Mouse (Mus musculus) spleen, adult 2 months (tissue): ENCODE measurements around the gene Gm13212.
"Not testable (repeated sequence)": the region's sequence is repeated elsewhere in the genome, so short reads cannot be mapped to it uniquely, and the experiment has no call there.

Source experiments
- CTCF ChIP-seq: fragments of 200-500 bp; IDR thresholded peaks from 2 replicates; pipeline ENCODE4 v1.5.1; 2011; ENCODE audit warnings: mild to moderate bottlenecking, inconsistent platforms; ENCODE audit not compliant: insufficient read depth, insufficient read length, insufficient replicate concordance; ENCODE audit errors: extremely low read depth
- POLR2A ChIP-seq: fragments of 200-500 bp; IDR thresholded peaks from 2 replicates; pipeline ENCODE4 v1.6.1; 2011; ENCODE audit warnings: low read depth, low read length, inconsistent platforms

GRCm38 (mm10) chr4:145586046-145586445 lies 1.1 kb downstream of the Gm13212 start:
- not testable (repeated sequence) for TF ChIP-seq CTCF, POLR2A
